Mouse (Mus musculus) neutrophil, adult 83 days (primary cell): ENCODE results near the gene Plcxd3. TPM values are rescaled to one million over a fixed set of nuclear protein-coding genes. Genes with fewer than 3 reads are reported as not detected.

Experiments used
- total RNA-seq, 2 experiments: library from RNA; stranded (reverse); gene quantifications; one replicate each; pipeline ENCODE4 v1.2.4; 2023

Plcxd3 gene
- total RNA-seq, result not detected

DNA sequence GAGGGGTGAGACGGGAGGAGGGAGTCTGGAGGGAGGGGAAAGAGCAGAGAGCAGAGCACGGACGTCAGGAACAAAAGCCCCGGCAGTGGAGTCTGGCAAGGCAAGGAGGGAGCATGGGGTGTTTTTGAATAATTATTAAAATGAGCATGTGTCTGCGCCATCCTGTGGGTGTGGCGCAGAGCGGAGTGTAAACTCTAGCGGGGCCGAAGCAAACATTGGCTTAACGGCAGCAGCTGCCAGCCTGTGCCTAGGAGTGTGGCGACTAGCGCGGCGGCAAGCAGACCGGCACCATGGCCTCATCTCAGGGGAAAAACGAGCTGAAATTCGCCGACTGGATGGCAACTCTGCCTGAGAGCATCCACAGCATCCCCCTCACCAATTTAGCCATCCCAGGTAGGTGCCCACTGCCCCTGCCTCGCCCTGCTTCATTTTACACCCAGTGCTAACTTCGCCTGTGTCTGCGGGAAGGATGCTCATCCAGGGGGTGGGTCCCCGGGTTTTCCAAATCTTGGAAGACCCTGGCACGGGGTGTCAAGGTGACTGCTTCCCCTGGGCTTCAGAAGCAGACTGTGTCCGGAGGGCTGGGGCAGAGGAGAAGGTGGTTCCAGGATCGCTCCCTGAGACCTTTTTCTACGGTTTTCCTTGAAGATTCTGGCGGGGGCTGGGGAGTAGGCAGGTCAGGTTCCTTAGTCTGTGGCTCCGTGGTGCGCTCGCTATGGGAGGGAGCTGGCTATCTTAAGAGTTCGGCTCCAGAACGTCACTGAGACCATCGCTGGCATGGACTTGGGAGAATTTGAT, at the start of gene Plcxd3:
Gene Plcxd3, plus strand, starts transcription at position 69 of the 798 bp plus-strand sequence.

